Mouse (Mus musculus) forebrain, postnatal 0 days (tissue): ENCODE results near the gene Borcs8. TPM values are rescaled to one million over a fixed set of nuclear protein-coding genes. Genes with fewer than 3 reads are reported as not detected.

Source experiments
- ATAC-seq: fragments of 200-750 bp; cut with Nextera tagmentation; 2 replicates; pipeline ENCODE4 v1.8.0; 2017; ENCODE audit warnings: mild to moderate bottlenecking, moderate library complexity
- DNase-seq: peaks from one replicate; pipeline ENCODE4 v3.0.0-alpha.2; 2015
- H3K27ac ChIP-seq: fragments of 300-500 bp; sonication (generic); 2 replicates; pipeline ENCODE4 v1.5.1; 2014; ENCODE audit warnings: low read depth, mild to moderate bottlenecking, antibody characterized with exemption, low read length, moderate library complexity, mixed read lengths
- H3K27me3 ChIP-seq: fragments of 300-500 bp; sonication (generic); 2 replicates; pipeline ENCODE4 v1.6.1; 2014; ENCODE audit warnings: mild to moderate bottlenecking, low read length, mixed read lengths; ENCODE audit not compliant: insufficient read depth
- H3K36me3 ChIP-seq: fragments of 300-500 bp; sonication (generic); 2 replicates; pipeline ENCODE4 v1.6.1; 2014; ENCODE audit warnings: mild to moderate bottlenecking, moderate library complexity; ENCODE audit not compliant: insufficient read depth
- H3K4me1 ChIP-seq: fragments of 300-500 bp; sonication (generic); 2 replicates; pipeline ENCODE4 v1.6.1; 2014; ENCODE audit warnings: antibody characterized with exemption; ENCODE audit not compliant: insufficient read depth
- H3K4me2 ChIP-seq: fragments of 300-500 bp; sonication (generic); 2 replicates; pipeline ENCODE4 v1.6.1; 2014; ENCODE audit warnings: low read depth, mild to moderate bottlenecking, moderate library complexity
- H3K4me3 ChIP-seq: fragments of 300-500 bp; sonication (generic); 2 replicates; pipeline ENCODE4 v1.5.1; 2014; ENCODE audit warnings: low read depth, low read length, mixed read lengths
- H3K9ac ChIP-seq: fragments of 300-500 bp; sonication (generic); 2 replicates; pipeline ENCODE4 v1.6.1; 2014; ENCODE audit warnings: mild to moderate bottlenecking
- H3K9me3 ChIP-seq: fragments of 300-500 bp; sonication (generic); 2 replicates; pipeline ENCODE4 v1.6.1; 2016; ENCODE audit warnings: low read length
- CTCF ChIP-seq: sonication (generic); IDR thresholded peaks from 2 replicates; pipeline ENCODE4 v1.5.1; 2016; ENCODE audit warnings: antibody characterized with exemption, control low read depth, low read depth
- WGBS: fragments of 180-500 bp; shearing (Covaris S2); extraction: QIAGEN DNeasy Blood & Tissue Kit; methylation state at CpG from one replicate; pipeline ENCODE4 v1.1.7; 2014; 5-methylcytosine and 5-hydroxymethylcytosine counted together
- polyA plus RNA-seq: library from polyadenylated mRNA; unstranded; fragments of >200 nt; fragmentation: Nextera tagmentation; extraction: Ambion mirVana; gene quantifications from 2 replicates; pipeline ENCODE4 v1.2.1, GENCODE M21; 2015
- total RNA-seq: library from RNA; depleted of rRNA; stranded (reverse); fragments of >200 nt; gene quantifications from 2 replicates; pipeline ENCODE4 v1.2.3, GENCODE M21; 2014

The Borcs8 gene
- total and polyA plus RNA-seq, 2 experiments from 2014 or later: 56.5 to 59.3 TPM

- ATAC-seq (peak; percentile 94), DNase-seq (peak; percentile 78)
- Histone ChIP-seq H3K4me1 (no peaks in the 10 kb centered on the region), H3K27me3 (no peaks in the 10 kb centered on the region), H3K36me3 (no peaks in the 10 kb centered on the region), H3K27ac (no peak overlapping the region), H3K9ac (peak overlapping the region; percentile 35), H3K9me3 (no peaks in the 10 kb centered on the region), H3K4me3 (peak overlapping the region; percentile 14; the same call in 1 of the 2 replicates), H3K4me2 (peak overlapping the region; percentile 47)
- 7% methylated on average over 20 of the region's 21 CpGs for WGBS
- peak; percentile 97 for TF ChIP-seq CTCF
Measured at GRCm38 (mm10) chr8:70166504-70167110, 27.3 kb downstream of the Borcs8 start.

GRCm38 (mm10) chr8:70170116-70170515, 30.8 kb downstream of the Borcs8 start:
- H3K4me2 ChIP-seq: no peak overlapping the region
- no peak overlapping the region for H3K27ac ChIP-seq
- no peak for DNase-seq
- 0 out of 2 replicates have a peak, but pooled peaks cover 4% of the 10 kb centered on the region for H3K4me1 ChIP-seq
- no peak for ATAC-seq
- H3K9me3 ChIP-seq: no peaks in the 10 kb centered on the region
- 88% methylated on average over 3 of the region's 3 CpGs for WGBS
- H3K36me3 ChIP-seq: no peaks in the 10 kb centered on the region; the same call in 1 of the 2 replicates
- TF ChIP-seq CTCF: no peak
- no peaks in the 10 kb centered on the region for H3K27me3 ChIP-seq
- H3K9ac ChIP-seq: no peak overlapping the region
- H3K4me3 ChIP-seq: no peak overlapping the region

GRCm38 (mm10) chr8:70170748-70171147, 31.4 kb downstream of the Borcs8 start:
- no peak overlapping the region for H3K9ac ChIP-seq
- DNase-seq (no peak), ATAC-seq (no peak)
- H3K27me3 ChIP-seq: no peaks in the 10 kb centered on the region
- H3K36me3 ChIP-seq: no peaks in the 10 kb centered on the region; the same call in 1 of the 2 replicates
- no peaks in the 10 kb centered on the region for H3K9me3 ChIP-seq
- H3K4me2 ChIP-seq: no peak overlapping the region
- 78% methylated on average over 3 of the region's 3 CpGs for WGBS
- H3K27ac ChIP-seq: no peak overlapping the region
- TF ChIP-seq CTCF: no peak
- H3K4me3 ChIP-seq: no peak overlapping the region
- 0 out of 2 replicates have a peak, but pooled peaks cover 4% of the 10 kb centered on the region for H3K4me1 ChIP-seq

- Histone ChIP-seq H3K4me1 (0 out of 2 replicates have a peak, but pooled peaks cover 4% of the 10 kb centered on the region), H3K4me2 (peak overlapping the region; percentile 57; the same call in 1 of the 2 replicates), H3K27me3 (no peaks in the 10 kb centered on the region), H3K9ac (no peak overlapping the region), H3K36me3 (no peaks in the 10 kb centered on the region; the same call in 1 of the 2 replicates), H3K27ac (no peak overlapping the region), H3K9me3 (no peaks in the 10 kb centered on the region), H3K4me3 (no peak overlapping the region)
- no peak for DNase-seq
- 86% methylated on average over 7 of the region's 7 CpGs for WGBS
- TF ChIP-seq CTCF: no peak
- no peak for ATAC-seq
Measured at GRCm38 (mm10) chr8:70171240-70171639, 31.9 kb downstream of the Borcs8 start.

GRCm38 (mm10) chr8:70172043-70172681, 32.9 kb downstream of the Borcs8 start, which contains the start of gene Tmem161a:
TSS of gene Tmem161a (plus strand) at chr8:70172356.
- H3K27ac ChIP-seq: no peak within 1 kb of the TSS
- ATAC-seq: peak; percentile 100
- WGBS: 2% methylated on average over 26 of the region's 27 CpGs

GRCm38 (mm10) chr8:70173320-70173719, 34.0 kb downstream of the Borcs8 start:
- H3K27me3 ChIP-seq: no peaks in the 10 kb centered on the region
- no peak for DNase-seq
- WGBS: 81% methylated on average over 5 of the region's 5 CpGs
- H3K4me3 ChIP-seq: no peak overlapping the region
- no peak overlapping the region for H3K9ac ChIP-seq
- 0 out of 2 replicates have a peak, but pooled peaks cover 4% of the 10 kb centered on the region for H3K4me1 ChIP-seq
- no peaks in the 10 kb centered on the region for H3K9me3 ChIP-seq
- TF ChIP-seq CTCF: no peak
- no peak overlapping the region for H3K27ac ChIP-seq
- 0 out of 2 replicates have a peak overlapping the region, but pooled peaks have one; percentile 57 for H3K4me2 ChIP-seq
- H3K36me3 ChIP-seq: peaks cover 12% of the 10 kb centered on the region
- ATAC-seq: no peak

More at GRCm38 (mm10) chr8:70172043-70172681, 32.9 kb downstream of the Borcs8 start, which contains the start of gene Tmem161a:
- H3K4me1 ChIP-seq: 0 out of 2 replicates have a peak, but pooled peaks cover 4% of the 10 kb centered on the region
- no peaks in the 10 kb centered on the region for H3K9me3 ChIP-seq
- H3K27me3 ChIP-seq: no peaks in the 10 kb centered on the region
- TF ChIP-seq CTCF: no peak
- H3K9ac ChIP-seq: peak within 1 kb of the TSS; percentile 68
- H3K4me2 ChIP-seq: peak within 1 kb of the TSS; percentile 57
- peak within 1 kb of the TSS; percentile 64 for H3K4me3 ChIP-seq
- peaks cover 3% of the 10 kb centered on the region; the same call in 1 of the 2 replicates for H3K36me3 ChIP-seq
- peak; percentile 95 for DNase-seq

- no peak overlapping the region for H3K9ac ChIP-seq
- H3K4me2 ChIP-seq: no peak overlapping the region
- no peak overlapping the region for H3K4me3 ChIP-seq
- no peaks in the 10 kb centered on the region for H3K27me3 ChIP-seq
- peaks cover 19% of the 10 kb centered on the region for H3K36me3 ChIP-seq
- H3K27ac ChIP-seq: no peak overlapping the region
- H3K9me3 ChIP-seq: no peaks in the 10 kb centered on the region
- 92% methylated on average over 7 of the region's 7 CpGs for WGBS
- ATAC-seq (no peak), DNase-seq (no peak)
- 0 out of 2 replicates have a peak, but pooled peaks cover 4% of the 10 kb centered on the region for H3K4me1 ChIP-seq
- no peak for TF ChIP-seq CTCF
Measured at GRCm38 (mm10) chr8:70174079-70174478, 34.8 kb downstream of the Borcs8 start.
